Mouse (Mus musculus): Measurements from ENCODE around the gene Zfp235. TPM values are rescaled to one million over a fixed set of nuclear protein-coding genes. Genes with fewer than 3 reads are reported as not detected.
A peak's percentile ranks its signal among the peaks of the same experiment; 100 is the strongest.

Gene Zfp235
- 1 to 10 TPM; 3.8 to 4.0 TPM for total RNA-seq (2021)
- long read RNA-seq, experiment 1, partial matches to known transcripts: 0 of 3 reads
- long read RNA-seq, experiment 1, other reads (novel, unspliced or antisense): 0 of 3 reads
- long read RNA-seq, experiment 2, partial matches to known transcripts: 0 of 4 reads
- long read RNA-seq, experiment 2, other reads (novel, unspliced or antisense): 0 of 4 reads

DNA sequence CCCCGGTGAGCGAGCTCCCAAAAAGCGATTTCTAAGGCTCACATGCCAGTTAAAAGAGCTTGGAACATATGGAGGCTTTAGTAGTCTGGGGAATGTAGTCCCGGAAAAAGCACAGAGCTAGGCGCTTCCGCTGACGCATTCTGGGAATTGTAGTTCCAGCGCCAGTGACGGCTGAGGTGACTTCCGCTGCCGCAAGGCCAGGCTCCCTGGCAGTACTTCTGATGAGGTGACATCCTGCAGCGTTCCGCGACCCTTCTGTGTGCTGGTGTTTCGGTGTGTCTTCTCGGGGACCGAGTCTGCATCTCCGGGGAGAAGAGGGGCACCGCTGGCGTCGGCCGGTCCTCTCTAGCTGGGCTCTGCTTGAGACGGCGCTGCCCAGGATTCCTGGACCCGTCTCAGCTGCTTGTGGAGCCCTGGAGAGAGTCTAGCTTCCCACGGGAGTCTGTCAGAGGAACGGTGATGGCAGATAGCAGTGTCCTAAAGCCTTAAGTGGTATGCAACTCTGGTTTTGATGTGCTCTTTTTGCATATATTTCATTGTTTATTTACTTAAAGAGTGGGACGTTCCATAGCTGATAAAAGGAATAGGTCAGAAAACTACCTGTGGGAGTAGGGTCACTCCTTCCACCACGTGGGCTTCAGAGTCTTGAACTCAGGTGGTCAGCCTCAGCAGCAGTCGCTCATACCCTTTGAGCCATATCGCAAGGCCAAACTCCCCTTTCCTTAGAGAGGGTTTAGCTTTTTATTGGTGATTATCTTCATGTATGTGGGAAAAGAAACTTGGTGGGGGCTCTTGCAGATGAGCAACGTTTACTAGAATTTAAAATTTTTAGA, at the start of gene Zfp235:
TSS of gene Zfp235 (plus strand) at position 174 of the 833 bp plus-strand sequence.
- intact Hi-C loops (cut with DNase I; ENCODE audit: low total_unique reads): loop anchor here (10.0 kb wide), 1 partner anchor 121 kb away; the partner anchor contains the start of gene Zfp108
- DNase-seq: peak; percentile 81

DNA sequence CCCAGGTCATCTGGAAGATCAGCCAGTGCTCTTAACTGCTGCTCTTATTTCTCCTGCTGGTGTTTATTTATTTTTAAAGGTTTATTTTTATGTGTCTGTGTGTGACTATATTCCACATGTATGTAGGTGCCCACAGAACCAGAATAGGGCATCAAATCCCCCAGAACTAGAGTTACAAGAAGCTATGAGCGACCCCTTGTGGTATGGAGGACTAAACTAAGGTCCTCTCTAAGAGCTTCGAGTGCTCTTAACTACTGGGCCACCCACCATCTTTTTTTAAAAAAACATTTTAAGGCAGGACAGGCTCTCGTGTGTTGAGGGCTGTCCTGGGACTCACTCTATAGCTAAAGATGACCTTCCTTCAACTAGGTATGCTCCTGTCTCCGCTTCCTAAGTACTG, 47.1 kb upstream of the Zfp235 start:
- intact Hi-C loops (cut with DNase I; ENCODE audit: low total_unique reads): no loop called here
- no peak for DNase-seq

DNA sequence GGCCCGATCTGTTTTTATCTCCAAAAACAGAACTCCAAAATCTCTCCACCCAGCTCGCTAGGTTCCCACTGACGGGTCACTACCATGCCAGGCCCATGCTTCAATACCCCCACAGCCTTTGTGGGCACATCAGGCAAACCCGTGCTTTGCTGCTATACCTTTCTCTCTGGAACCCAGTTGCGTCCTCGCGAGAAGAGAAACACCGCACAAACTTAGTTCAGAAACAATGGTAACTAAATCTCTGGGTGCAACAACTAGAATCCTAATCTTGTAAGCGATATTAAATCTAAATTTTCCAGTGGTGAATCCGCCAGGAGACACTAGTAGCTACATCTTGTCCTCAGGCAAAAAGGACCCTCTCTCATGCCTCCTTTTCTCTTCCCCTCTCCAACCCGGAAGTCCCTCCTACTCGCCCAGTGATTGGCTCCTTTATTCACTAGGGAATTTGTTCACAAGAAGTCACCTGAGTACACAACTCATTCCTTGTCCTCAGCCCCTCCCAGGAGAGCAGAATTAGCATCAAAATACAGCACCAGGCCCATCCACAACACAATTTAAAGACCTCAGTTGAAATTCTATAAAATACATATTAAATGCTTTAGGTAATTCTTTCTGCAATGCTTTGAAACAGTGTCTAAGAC, 46.4 kb upstream of the Zfp235 start:
- DNase-seq: no peak
- intact Hi-C loops (cut with DNase I; ENCODE audit: low total_unique reads): no loop called here

DNA sequence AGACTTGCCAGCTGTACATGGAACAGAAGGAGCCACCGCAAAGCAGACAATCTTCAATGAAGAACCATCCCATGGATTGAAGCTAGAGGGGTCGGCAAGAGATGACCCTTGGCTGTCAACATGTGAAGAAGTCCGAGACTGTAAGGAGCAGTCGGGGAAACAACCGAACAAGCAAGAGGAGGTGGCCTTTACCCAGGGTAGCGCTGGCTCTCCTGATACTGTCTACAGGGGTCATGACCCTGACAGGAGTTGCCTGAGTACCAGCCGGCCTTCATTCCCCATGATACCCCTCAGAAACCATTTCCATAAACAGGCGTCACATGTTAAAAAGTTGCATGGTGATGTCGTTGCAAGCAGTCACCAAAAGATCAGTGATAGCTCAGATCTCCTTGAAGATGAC, 29.6 kb upstream of the Zfp235 start:
- no peak for DNase-seq
- intact Hi-C loops (cut with DNase I; ENCODE audit: low total_unique reads): no loop called here

DNA sequence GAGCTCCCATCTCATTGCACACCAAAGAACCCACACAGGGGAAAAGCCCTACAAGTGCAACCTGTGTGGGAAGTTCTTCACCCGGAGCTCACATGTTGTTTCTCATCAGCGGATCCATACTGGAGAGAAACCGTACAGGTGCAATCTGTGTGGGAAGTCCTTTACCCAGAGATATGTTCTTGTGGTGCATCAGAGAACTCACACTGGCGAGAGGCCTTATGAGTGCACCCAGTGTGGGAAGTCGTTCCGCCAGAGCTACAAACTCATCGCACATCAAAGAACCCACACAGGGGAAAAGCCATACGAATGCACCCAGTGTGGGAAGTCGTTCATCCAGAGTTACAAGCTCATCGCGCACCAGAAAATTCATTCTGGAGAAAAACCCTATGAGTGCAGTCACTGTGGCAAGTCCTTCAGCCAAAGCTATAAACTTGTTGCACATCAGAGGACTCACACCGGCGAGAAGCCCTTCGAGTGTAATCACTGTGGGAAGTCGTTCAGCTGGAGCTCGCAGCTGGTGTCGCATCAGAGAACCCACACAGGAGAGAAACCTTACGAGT, 28.7 kb upstream of the Zfp235 start:
- DNase-seq: no peak
- intact Hi-C loops (cut with DNase I; ENCODE audit: low total_unique reads): no loop called here

DNA sequence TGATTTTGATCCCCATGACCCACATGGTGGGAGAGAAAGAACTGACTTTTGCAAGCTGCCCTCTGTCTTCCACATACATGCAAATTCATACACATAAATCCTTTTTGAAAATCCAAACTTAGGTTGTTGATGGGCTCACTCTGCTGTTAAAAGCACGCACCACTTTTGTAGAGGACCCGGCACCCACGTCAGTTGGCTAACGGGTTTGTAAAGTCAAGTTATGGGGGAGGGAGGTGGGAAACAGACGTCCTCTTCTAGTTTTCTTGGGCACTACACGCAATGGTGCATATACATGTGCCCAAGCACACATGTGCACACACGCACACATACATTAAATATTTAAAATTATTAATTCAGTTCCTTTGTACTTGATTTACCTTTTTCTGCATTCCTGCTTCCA, 23.1 kb upstream of the Zfp235 start:
- intact Hi-C loops (cut with DNase I; ENCODE audit: low total_unique reads): no loop called here
- DNase-seq: no peak

DNA sequence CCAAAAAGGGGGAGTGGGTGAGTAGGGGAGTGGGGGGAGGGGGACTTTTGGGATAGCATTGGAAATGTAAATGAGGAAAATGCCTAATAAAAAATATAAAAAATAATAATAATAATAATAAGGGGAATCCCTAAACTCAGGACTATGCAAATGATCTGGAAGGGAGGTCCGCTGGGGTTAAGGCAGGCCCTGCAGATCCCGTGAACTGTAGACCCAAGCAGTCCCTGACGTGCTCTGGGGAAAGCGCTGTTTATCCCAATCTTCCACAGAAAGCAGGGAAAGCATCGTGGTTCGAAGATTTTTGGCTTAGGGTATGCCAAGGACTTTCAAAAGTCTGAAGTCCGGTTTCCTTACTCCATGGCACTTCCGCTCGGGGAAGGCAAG, 22.2 kb upstream of the Zfp235 start:
- intact Hi-C loops (cut with DNase I; ENCODE audit: low total_unique reads): no loop called here
- DNase-seq: no peak

DNA sequence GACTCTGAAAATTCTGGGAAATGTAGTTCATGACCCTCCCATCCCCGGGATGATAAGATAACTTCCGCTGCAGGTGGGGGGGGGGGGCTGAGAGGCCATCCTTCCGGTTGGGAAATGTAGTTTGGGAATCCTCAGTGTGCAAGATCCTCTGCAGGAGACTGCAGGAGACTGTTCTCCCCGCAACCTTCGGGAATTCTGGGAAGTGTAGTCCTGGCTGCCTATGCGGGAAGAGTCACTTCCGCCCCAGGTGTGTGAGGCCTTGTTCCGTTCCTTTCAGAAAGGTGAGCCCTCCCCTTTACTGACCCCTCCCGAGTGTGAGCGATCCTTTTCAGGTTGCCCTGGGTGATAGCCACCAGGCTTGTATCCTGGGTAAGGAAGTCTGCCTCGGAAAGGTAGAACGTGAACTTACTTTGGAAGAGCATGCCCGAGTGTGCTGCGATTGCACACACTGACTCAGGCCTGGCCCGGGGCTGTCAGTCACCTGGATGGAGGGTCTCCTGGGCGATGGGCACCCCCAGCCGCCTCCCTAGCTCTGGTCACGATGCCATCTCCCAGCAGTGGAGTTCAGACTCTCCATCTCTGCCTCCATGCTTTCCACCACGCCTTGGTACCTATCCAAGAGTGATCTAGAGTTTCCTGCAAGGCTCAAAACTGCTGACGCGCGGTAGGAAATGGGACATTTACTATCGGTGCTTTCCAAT, 21.7 kb upstream of the Zfp235 start, which contains the start of gene Zfp112:
TSS of gene Zfp112 (plus strand) at position 159 of the 701 bp plus-strand sequence.
- peak; percentile 79 for DNase-seq
- intact Hi-C loops (cut with DNase I; ENCODE audit: low total_unique reads): no loop called here

DNA sequence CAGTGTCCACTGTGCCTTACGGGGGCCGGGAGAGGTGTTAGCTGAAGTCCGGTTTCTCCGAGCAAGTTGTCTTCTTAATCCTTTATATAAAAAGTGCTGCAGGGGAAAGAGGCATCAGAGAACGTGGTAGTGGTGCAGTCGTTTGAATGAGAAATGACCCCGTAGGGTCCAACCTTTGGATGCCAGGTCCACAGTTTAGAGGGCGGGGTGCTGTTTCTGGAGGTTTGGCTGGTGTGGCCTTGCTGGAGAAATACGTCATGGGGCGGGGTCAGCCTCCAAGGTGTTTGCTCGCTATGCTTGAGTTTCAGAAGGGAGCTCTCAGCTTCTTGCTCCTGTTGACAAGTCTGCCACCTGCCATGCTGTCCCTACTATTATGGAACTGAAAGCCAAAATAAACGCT, 21.0 kb upstream of the Zfp235 start:
- DNase-seq: peak; percentile 48
- intact Hi-C loops (cut with DNase I; ENCODE audit: low total_unique reads): no loop called here

DNA sequence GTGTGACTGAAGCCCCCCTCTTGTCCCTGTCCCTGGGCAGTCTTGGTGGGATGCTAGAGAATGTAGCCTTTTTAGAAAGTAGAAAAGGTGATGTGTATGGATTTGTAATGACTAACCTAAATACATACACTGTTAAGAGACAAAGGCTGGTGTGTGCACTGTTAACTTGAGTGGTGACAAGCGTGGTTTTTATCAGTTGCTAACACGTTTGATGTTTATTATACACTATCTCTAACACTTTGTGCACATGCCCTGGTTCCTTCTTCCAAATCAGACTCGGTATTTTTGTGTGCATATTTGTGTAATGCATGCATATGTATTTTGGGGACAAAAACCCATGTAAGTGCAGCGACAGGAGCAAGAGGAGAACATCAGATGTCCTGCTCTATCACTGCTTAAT, 17.3 kb upstream of the Zfp235 start:
- DNase-seq: no peak
- intact Hi-C loops (cut with DNase I; ENCODE audit: low total_unique reads): no loop called here

DNA sequence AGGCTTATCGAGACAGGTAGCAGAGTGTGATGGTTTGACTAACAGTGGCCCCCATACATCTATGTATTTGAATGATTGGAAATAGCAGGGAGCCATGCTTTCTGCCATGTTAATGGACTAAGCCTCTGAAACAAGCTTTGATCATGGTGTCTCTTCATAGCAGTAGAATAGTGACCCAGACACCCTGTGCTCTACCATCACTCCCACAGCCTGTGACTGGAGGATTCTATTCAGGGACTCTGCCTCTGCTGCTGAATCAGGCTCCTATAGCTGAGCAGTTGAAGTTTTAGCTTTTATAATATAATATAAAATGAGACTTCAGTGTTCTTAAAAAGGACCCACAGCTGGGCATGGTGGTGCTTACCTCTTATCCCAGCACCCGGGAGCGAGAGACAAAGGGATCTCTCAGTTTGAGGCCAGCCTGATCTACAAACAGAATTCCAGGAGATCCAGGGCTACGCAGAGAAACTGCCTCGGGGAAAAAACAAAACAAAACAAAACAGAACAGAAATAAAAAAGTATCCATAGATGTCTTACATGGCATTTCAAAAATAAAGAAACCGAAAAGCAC, 459 bp upstream of the Zfp235 start:
- no peak for DNase-seq
- intact Hi-C loops (cut with DNase I; ENCODE audit: low total_unique reads): loop anchor here (10.0 kb wide), 1 partner anchor 121 kb away; the partner anchor contains the start of gene Zfp108

DNA sequence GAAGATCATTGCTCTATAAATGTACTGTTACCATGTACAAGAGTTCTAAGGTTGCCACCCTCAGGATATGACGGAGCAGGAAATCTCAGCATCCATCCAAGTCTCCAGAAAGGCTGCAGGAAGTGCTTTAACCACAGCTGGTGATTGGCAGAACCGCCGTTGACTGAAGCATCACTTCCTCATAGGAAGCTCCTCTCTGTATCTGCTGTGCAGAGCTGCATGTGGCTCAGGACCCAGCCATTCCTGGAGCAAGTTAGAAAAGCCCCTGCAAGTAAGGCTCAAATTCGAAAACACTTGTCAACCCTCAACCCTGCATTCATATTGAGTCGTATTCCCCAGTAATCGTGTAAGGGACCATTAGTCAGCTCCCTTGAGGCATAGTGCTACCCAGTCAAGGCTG, 8.6 kb downstream of the Zfp235 start:
- intact Hi-C loops (cut with DNase I; ENCODE audit: low total_unique reads): no loop called here
- DNase-seq: no peak

DNA sequence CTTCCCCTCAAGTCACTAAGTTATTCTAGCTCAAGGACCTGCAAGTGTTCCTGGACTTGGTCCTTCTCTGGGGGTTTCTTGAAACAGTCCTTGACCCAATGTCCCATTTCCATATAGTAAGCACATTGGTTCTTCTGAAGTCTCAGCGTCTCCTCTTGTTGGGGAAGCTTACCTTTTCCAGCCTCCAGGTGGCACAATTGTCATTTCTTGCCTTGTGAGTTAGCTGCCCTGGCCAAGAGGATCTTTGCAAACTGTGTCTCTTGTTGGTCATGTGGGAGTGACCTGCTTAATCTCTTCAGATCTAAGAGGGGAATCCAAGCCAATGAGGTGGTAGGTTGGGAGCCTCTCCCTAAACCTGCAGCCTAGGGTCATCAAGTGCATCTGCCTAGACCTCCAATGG, 19.3 kb downstream of the Zfp235 start:
- intact Hi-C loops (cut with DNase I; ENCODE audit: low total_unique reads): no loop called here
- no peak for DNase-seq

DNA sequence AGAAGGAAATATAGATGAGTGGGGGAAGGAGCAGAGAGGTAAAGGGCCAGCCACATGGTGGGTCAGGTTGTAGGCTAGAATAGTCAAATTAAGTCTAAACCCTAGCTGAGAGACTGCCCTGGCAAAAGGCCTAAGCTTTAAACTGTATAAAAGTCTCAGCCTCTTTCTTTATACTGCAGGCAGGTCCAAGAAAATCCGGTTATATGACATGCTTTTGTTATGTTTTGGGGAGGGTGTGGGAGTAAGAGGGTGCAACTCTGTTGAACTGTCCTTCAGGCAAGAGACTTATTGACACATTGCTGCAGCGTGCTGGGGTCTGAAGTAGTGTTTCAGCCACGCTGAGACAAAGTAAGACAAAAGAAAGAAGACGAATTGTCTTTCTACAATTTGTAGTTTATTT, 38.2 kb downstream of the Zfp235 start:
- DNase-seq: no peak
- intact Hi-C loops (cut with DNase I; ENCODE audit: low total_unique reads): no loop called here

DNA sequence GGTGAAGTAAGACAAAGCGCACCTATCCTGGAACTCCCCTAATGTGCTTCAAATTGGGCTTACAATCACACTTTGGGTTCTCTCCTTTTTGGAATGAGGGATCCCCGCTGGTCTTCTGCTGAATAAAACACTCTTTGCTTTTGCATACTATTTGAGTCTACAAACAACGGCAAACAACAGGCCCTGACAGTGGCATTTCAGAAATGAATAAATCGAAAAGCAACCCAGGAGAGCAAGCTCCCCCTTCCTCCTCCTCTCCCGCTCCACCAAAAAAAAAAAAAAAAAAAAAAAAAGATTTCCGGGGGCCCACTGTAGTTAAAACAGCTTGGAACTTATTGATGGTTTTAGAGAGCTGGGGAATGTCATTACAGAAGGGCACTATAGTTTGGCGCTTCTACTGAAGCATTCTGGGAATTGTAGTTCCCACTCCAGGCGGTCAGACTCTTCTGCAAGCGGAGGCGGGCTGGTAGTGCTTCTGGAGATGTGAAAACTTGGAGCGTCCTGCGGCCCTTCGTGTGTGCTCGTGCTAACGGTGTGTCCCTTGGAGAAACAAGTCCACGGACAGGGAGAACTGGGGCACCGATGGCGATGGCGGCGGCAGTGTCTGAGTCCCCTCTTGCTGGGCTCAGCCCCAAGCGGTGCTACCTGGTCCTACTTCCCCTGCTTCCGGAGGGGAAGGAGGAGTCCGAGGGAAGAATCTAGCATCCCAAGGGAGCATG, 40.8 kb downstream of the Zfp235 start, which contains the start of gene Zfp114:
TSS of gene Zfp114 (plus strand) at position 443 of the 719 bp plus-strand sequence.
- intact Hi-C loops (cut with DNase I; ENCODE audit: low total_unique reads): no loop called here

DNA sequence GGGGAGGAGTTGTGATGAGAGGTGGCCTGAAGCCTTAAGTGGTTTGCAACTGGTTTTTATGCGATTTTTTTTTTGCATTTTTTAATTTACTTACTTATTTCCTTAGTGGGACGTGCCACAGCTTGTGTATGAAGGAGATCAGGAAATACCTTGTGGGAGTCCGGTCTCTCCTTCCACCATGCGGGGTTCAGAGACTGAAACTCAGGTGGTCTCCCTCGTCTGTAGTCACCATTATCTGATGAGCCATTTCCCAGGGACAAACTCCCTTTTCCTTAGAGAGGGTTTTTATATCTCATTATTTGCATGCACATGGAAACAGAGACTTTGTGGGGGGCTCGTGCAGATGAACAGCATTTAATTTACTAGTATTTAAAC, 41.4 kb downstream of the Zfp235 start:
- DNase-seq: no peak
- intact Hi-C loops (cut with DNase I; ENCODE audit: low total_unique reads): no loop called here

More for the DNA sequence above, 40.8 kb downstream of the Zfp235 start, which contains the start of gene Zfp114:
- peak; percentile 43 for DNase-seq

DNA sequence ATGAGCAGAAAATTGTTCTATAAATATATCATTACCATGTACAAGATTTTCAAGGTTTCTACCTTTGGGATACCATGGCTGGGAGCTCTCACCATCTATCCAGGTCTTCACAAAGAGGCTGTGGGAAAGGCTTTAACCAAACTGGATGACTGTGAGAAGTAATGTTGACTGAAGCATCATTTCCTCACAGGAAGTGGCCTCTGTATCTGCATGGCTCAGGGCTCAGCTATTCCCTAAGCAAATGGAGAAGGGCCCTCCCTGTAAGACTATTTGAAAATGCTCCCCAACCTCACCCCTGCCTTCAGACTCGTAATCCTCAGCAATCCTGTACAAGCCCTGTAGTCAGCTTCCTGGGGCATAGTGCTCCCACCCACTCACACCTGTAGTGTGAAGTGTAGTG, 53.6 kb downstream of the Zfp235 start:
- DNase-seq: no peak
- intact Hi-C loops (cut with DNase I; ENCODE audit: low total_unique reads): no loop called here

DNA sequence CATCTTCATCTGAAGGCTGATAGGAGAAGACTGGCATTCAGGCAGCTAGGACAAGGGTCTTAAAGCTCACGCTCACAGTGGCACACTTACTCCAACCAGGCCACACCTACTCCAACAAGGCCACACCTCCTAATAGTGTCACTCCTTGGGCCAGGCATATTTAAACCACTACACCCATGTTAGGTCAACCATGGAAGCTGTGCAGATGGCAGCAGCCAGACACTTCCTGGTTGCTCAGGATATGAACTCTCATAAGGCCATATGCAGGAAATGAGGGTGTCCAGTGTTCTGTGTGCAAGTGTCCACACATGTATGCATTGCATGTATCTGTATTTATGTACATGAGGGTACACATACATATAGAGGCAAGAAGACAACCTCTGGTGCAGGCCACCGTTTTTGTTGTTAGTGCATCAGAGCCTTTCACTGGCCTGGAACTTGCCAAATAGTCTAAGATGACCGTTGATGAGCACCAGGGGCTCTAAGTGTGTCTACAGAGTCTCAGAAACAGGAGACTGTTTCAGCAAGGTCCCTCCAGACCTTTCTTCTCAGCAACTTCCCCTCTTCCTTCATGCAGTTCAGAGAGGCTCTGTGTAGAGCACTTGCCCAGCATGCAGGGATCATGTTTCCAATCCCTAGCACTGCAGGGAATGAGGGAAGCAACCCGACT, 55.1 kb downstream of the Zfp235 start:
- DNase-seq: no peak

More for the DNA sequence above, 55.1 kb downstream of the Zfp235 start:
- intact Hi-C loops (cut with DNase I; ENCODE audit: low total_unique reads): no loop called here
